Mouse (Mus musculus) activated CD4-positive, CD25-positive, alpha-beta regulatory T cell, adult 4 months (primary cell): ENCODE measurements at regions not wholly inside any gene's neighbourhood (a gene's known extent, or its start where the extent isn't known, plus 50 kb on each side); places are given as distances from the start of the nearest gene placed in this dataset.

Source experiments
- ATAC-seq: one replicate; pipeline ENCODE4 v1.8.0; 2017

GRCm38 (mm10) chr14:58967163-58967562 lies 175.5 kb downstream of the 1700129C05Rik start:
- ATAC-seq, result no peak

GRCm38 (mm10) chr14:58944958-58945357 lies 197.7 kb downstream of the 1700129C05Rik start:
- no peak for ATAC-seq

GRCm38 (mm10) chr14:58943267-58943765 lies 199.4 kb downstream of the 1700129C05Rik start:
- no peak for ATAC-seq

- ATAC-seq, result no peak
Measured at GRCm38 (mm10) chr14:58939086-58939485, 203.6 kb downstream of the 1700129C05Rik start.

GRCm38 (mm10) chr14:58938601-58938970 lies 204.1 kb downstream of the 1700129C05Rik start:
- ATAC-seq, result no peak

GRCm38 (mm10) chr14:58937791-58938600 lies 204.7 kb downstream of the 1700129C05Rik start:
- ATAC-seq, result no peak

- no peak for ATAC-seq
Measured at GRCm38 (mm10) chr14:58937331-58937730, 205.4 kb downstream of the 1700129C05Rik start.

- ATAC-seq, result no peak
Measured at GRCm38 (mm10) chr14:58936131-58936530, 206.6 kb downstream of the 1700129C05Rik start.

- no peak for ATAC-seq
Measured at GRCm38 (mm10) chr14:58917853-58918252, 224.8 kb downstream of the 1700129C05Rik start.

- no peak for ATAC-seq
Measured at GRCm38 (mm10) chr14:58917228-58917627, 225.5 kb downstream of the 1700129C05Rik start.

- ATAC-seq, result no peak
Measured at GRCm38 (mm10) chr14:58914937-58915336, 227.8 kb downstream of the 1700129C05Rik start.

- no peak for ATAC-seq
Measured at GRCm38 (mm10) chr14:58910846-58911245, 231.8 kb downstream of the 1700129C05Rik start.

- ATAC-seq, result no peak
Measured at GRCm38 (mm10) chr14:58907932-58908331, 234.8 kb downstream of the 1700129C05Rik start.

- ATAC-seq, result no peak
Measured at GRCm38 (mm10) chr14:58907359-58907758, 235.3 kb downstream of the 1700129C05Rik start.

GRCm38 (mm10) chr14:58906631-58907030 lies 236.1 kb downstream of the 1700129C05Rik start:
- no peak for ATAC-seq

GRCm38 (mm10) chr14:58868176-58868949 lies 274.3 kb downstream of the 1700129C05Rik start:
- ATAC-seq, result no peak

GRCm38 (mm10) chr14:58867396-58868107 lies 275.1 kb downstream of the 1700129C05Rik start:
- ATAC-seq, result no peak

GRCm38 (mm10) chr14:58854871-58855270 lies 287.8 kb downstream of the 1700129C05Rik start:
- ATAC-seq, result no peak

GRCm38 (mm10) chr14:58844565-58844964 lies 298.1 kb downstream of the 1700129C05Rik start:
- no peak for ATAC-seq

- no peak for ATAC-seq
Measured at GRCm38 (mm10) chr14:58842196-58842886, 300.4 kb downstream of the 1700129C05Rik start.

GRCm38 (mm10) chr14:58822938-58823337 lies 319.8 kb downstream of the 1700129C05Rik start:
- no peak for ATAC-seq

- no peak for ATAC-seq
Measured at GRCm38 (mm10) chr14:58817961-58818504, 324.7 kb downstream of the 1700129C05Rik start.
